Mouse (Mus musculus): Measurements from ENCODE around the gene 4930595M18Rik.

DNA sequence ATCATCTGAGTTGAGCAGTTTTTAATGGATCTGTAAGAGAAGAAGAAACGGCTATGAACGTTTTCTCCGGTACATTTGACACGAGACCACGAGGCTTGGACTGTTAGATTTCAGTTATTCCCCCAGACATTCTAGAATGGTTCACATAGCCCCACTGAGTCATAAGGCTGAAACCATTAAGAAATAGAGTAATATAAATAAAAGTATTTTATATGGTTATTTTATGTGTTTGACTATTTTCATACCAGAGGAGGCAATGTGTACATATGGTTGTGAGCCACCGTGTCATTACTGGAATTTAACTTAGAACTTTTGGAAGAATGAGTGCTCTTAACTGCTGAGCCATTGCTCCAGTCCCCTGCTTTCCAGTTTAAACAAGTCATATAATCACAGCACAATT lies at the start of gene 4930595M18Rik:
- TF ChIP-seq CTCF (IDR thresholded peaks at IDR 0.05; ENCODE audit: extremely low read depth, insufficient read depth, insufficient read length, insufficient replicate concordance) (no peak), POLR2A (IDR thresholded peaks at IDR 0.05; ENCODE audit: low read depth, low read length) (no peak)

Data from spleen, adult 2 months (tissue).